Mouse (Mus musculus) neutrophil, adult 65 days (primary cell): ENCODE results near the gene Susd2. TPM values are rescaled to one million over a fixed set of nuclear protein-coding genes. Genes with fewer than 3 reads are reported as not detected.

Experiments used
- total RNA-seq: library from RNA; stranded (reverse); gene quantifications from 2 replicates; pipeline ENCODE4 v1.2.4, GENCODE M21; 2023

Susd2 gene
- total RNA-seq: 0.44 and 0.52 TPM in 2 replicates

GRCm38 (mm10) chr10:75643741-75644343 lies at the start of gene Susd2:
Gene Susd2, minus strand, starts transcription at chr10:75644008.

GRCm38 (mm10) chr10:75589129-75589528 lies 54.7 kb downstream of the Susd2 start, which contains the start of gene Ggt5:
Gene Ggt5, plus strand, starts transcription at chr10:75589340.

Other genes starting within 250 kb of the Susd2 start
- 0.63 and 1.2 TPM in 2 replicates for gene Upb1, start 242.9 kb downstream of the Susd2 start, total RNA-seq
- gene Snrpd3, start 126.5 kb downstream of the Susd2 start, total RNA-seq: 46.2 and 47.1 TPM in 2 replicates
- gene Gucd1, start 126.0 kb downstream of the Susd2 start, total RNA-seq: 56.3 and 61.9 TPM in 2 replicates
- 4.6 and 4.7 TPM in 2 replicates for gene Lrrc75b, start 83.7 kb downstream of the Susd2 start, total RNA-seq
- gene Ggt1, start 82.4 kb downstream of the Susd2 start, total RNA-seq: 16.3 and 24.8 TPM in 2 replicates
- gene Ggt5, start 54.7 kb downstream of the Susd2 start, total RNA-seq: 27.9 and 34.1 TPM in 2 replicates
- 43.4 and 62.8 TPM in 2 replicates for gene Cabin1, start 120.3 kb upstream of the Susd2 start, total RNA-seq
- 8.1 and 10.5 TPM in 2 replicates for gene Ddt, start 129.4 kb upstream of the Susd2 start, total RNA-seq
- not detected in 2 replicates for gene Gm20441, start 136.9 kb upstream of the Susd2 start, total RNA-seq
- 2.7 and 3.1 TPM in 2 replicates for gene Gstt3, start 137.4 kb upstream of the Susd2 start, total RNA-seq
- not detected in 2 replicates for gene Gstt1, start 154.6 kb upstream of the Susd2 start, total RNA-seq
- not detected in 2 replicates for gene Gstt4, start 178.5 kb upstream of the Susd2 start, total RNA-seq
- gene Gstt2, start 193.4 kb upstream of the Susd2 start, total RNA-seq: 3.7 and 5.0 TPM in 2 replicates
- gene Mif, start 216.2 kb upstream of the Susd2 start, total RNA-seq: 40.2 and 55.7 TPM in 2 replicates
- gene Derl3, start 249.4 kb upstream of the Susd2 start, total RNA-seq: 1.5 and 1.6 TPM in 2 replicates